Mouse (Mus musculus) heart, embryonic 15.5 days (tissue): ENCODE data around the gene Serpini2. TPM values are rescaled to one million over a fixed set of nuclear protein-coding genes. Genes with fewer than 3 reads are reported as not detected.
"Not testable (repeated sequence)": the region's sequence is repeated elsewhere in the genome, so short reads cannot be mapped to it uniquely, and the experiment has no call there.

Experiments used
- ATAC-seq: fragments of 200-750 bp; cut with Nextera tagmentation; replicated peaks from 2 replicates; pipeline ENCODE4 v1.8.0; 2017; ENCODE audit warnings: low read depth, moderate TSS enrichment; ENCODE audit not compliant: insufficient number of reproducible peaks, insufficient read depth, low FRiP score
- H3K27ac ChIP-seq: fragments of 300-500 bp; sonication (generic); 2 replicates; pipeline ENCODE4 v1.5.1; 2015; ENCODE audit warnings: mild to moderate bottlenecking, inconsistent platforms
- H3K27me3 ChIP-seq: fragments of 300-500 bp; sonication (generic); 2 replicates; pipeline ENCODE4 v1.6.1; 2015; ENCODE audit warnings: inconsistent platforms
- H3K36me3 ChIP-seq: fragments of 300-500 bp; sonication (generic); 2 replicates; pipeline ENCODE4 v1.6.1; 2015; ENCODE audit warnings: mild to moderate bottlenecking, inconsistent platforms
- H3K4me1 ChIP-seq: fragments of 300-500 bp; sonication (generic); replicated peaks from 2 replicates; pipeline ENCODE4 v1.6.1; 2015; ENCODE audit warnings: inconsistent platforms
- H3K4me2 ChIP-seq: fragments of 300-500 bp; sonication (generic); 2 replicates; pipeline ENCODE4 v1.6.1; 2015; ENCODE audit warnings: inconsistent platforms, mild to moderate bottlenecking, moderate library complexity
- H3K4me3 ChIP-seq: fragments of 300-500 bp; sonication (generic); 2 replicates; pipeline ENCODE4 v1.5.1; 2015; ENCODE audit warnings: mild to moderate bottlenecking, inconsistent platforms
- H3K9ac ChIP-seq: fragments of 300-500 bp; sonication (generic); 2 replicates; pipeline ENCODE4 v1.6.1; 2015; ENCODE audit warnings: mild to moderate bottlenecking, inconsistent platforms
- H3K9me3 ChIP-seq: fragments of 300-500 bp; sonication (generic); replicated peaks from 2 replicates; pipeline ENCODE4 v1.6.1; 2016; ENCODE audit warnings: inconsistent platforms
- WGBS: fragments of 180-500 bp; shearing (Covaris S2); methylation state at CpG from one replicate; pipeline ENCODE4 v1.1.7; 2015; ENCODE audit warnings: mixed read lengths; 5-methylcytosine and 5-hydroxymethylcytosine counted together
- polyA plus RNA-seq: library from polyadenylated mRNA; unstranded; fragments of >200 nt; fragmentation: Nextera tagmentation; extraction: Ambion mirVana; gene quantifications from 2 replicates; pipeline ENCODE4 v1.2.1, GENCODE M21; 2015

Gene Serpini2
- not detected in 2 replicates for polyA plus RNA-seq

- Histone ChIP-seq H3K9me3 (no peaks in the 10 kb centered on the region), H3K27me3 (no peaks in the 10 kb centered on the region), H3K4me3 (no peak within 1 kb of the TSS), H3K36me3 (no peaks in the 10 kb centered on the region), H3K9ac (no peak within 1 kb of the TSS), H3K27ac (no peak within 1 kb of the TSS), H3K4me1 (no peaks in the 10 kb centered on the region), H3K4me2 (no peak within 1 kb of the TSS)
- ATAC-seq, result no peak
- 81% methylated on average over 2 of the region's 2 CpGs for WGBS
These were observed at the start of gene Serpini2 for GRCm38 (mm10) chr3:75269978-75270377. TSS of gene Serpini2 (minus strand) at chr3:75270078.

- no peak for ATAC-seq
- Histone ChIP-seq H3K27me3 (no peaks in the 10 kb centered on the region), H3K27ac (no peak overlapping the region), H3K4me2 (no peak overlapping the region), H3K4me1 (no peaks in the 10 kb centered on the region), H3K9me3 (no peaks in the 10 kb centered on the region), H3K9ac (no peak overlapping the region), H3K4me3 (no peak overlapping the region), H3K36me3 (no peaks in the 10 kb centered on the region)
- 81% methylated on average over 4 of the region's 4 CpGs for WGBS
These were observed 39.0 kb upstream of the Serpini2 start for GRCm38 (mm10) chr3:75308861-75309260.

- Histone ChIP-seq H3K36me3 (no peaks in the 10 kb centered on the region), H3K9me3 (no peaks in the 10 kb centered on the region), H3K4me1 (no peaks in the 10 kb centered on the region), H3K27ac (no peak overlapping the region), H3K9ac (no peak overlapping the region), H3K27me3 (no peaks in the 10 kb centered on the region), H3K4me3 (no peak overlapping the region), H3K4me2 (no peak overlapping the region)
- ATAC-seq, result no peak
- WGBS, result 44% methylated on average over 3 of the region's 3 CpGs
These were observed 38.4 kb upstream of the Serpini2 start for GRCm38 (mm10) chr3:75308228-75308627.

GRCm38 (mm10) chr3:75305584-75305983, 35.7 kb upstream of the Serpini2 start:
- Histone ChIP-seq H3K4me3 (no peak overlapping the region), H3K27ac (no peak overlapping the region), H3K4me2 (no peak overlapping the region), H3K36me3 (no peaks in the 10 kb centered on the region), H3K4me1 (no peaks in the 10 kb centered on the region), H3K27me3 (no peaks in the 10 kb centered on the region), H3K9ac (no peak overlapping the region), H3K9me3 (no peaks in the 10 kb centered on the region)
- no peak for ATAC-seq
- 90% methylated on average over 3 of the region's 3 CpGs for WGBS

- Histone ChIP-seq H3K27ac (no peak overlapping the region), H3K4me2 (no peak overlapping the region), H3K9ac (no peak overlapping the region), H3K27me3 (no peaks in the 10 kb centered on the region), H3K36me3 (no peaks in the 10 kb centered on the region), H3K4me3 (no peak overlapping the region), H3K9me3 (no peaks in the 10 kb centered on the region), H3K4me1 (no peaks in the 10 kb centered on the region)
- WGBS, result 87% methylated on average over 5 of the region's 5 CpGs
- no peak for ATAC-seq
These were observed 34.7 kb upstream of the Serpini2 start for GRCm38 (mm10) chr3:75304621-75305020.

- Histone ChIP-seq H3K9me3 (no peaks in the 10 kb centered on the region), H3K4me2 (no peak overlapping the region), H3K27me3 (no peaks in the 10 kb centered on the region), H3K9ac (no peak overlapping the region), H3K4me3 (no peak overlapping the region), H3K36me3 (no peaks in the 10 kb centered on the region), H3K4me1 (no peaks in the 10 kb centered on the region), H3K27ac (no peak overlapping the region)
- 92% methylated on average over 2 of the region's 2 CpGs for WGBS
- ATAC-seq, result no peak
These were observed 31.2 kb upstream of the Serpini2 start for GRCm38 (mm10) chr3:75301072-75301471.

- not testable (repeated sequence) for H3K27ac ChIP-seq, H3K9ac ChIP-seq, H3K4me3 ChIP-seq, H3K36me3 ChIP-seq, H3K4me1 ChIP-seq, H3K27me3 ChIP-seq, H3K9me3 ChIP-seq, ATAC-seq, H3K4me2 ChIP-seq
- 93% methylated on average over 1 of the region's 1 CpGs for WGBS
These were observed 29.6 kb upstream of the Serpini2 start for GRCm38 (mm10) chr3:75299464-75299863.

GRCm38 (mm10) chr3:75297758-75298111, 27.9 kb upstream of the Serpini2 start:
- Histone ChIP-seq H3K4me1 (no peaks in the 10 kb centered on the region), H3K36me3 (no peaks in the 10 kb centered on the region), H3K4me2 (no peak overlapping the region), H3K27ac (no peak overlapping the region), H3K9me3 (no peaks in the 10 kb centered on the region), H3K4me3 (no peak overlapping the region), H3K27me3 (no peaks in the 10 kb centered on the region), H3K9ac (no peak overlapping the region)
- WGBS, result 42% methylated on average over 3 of the region's 3 CpGs
- no peak for ATAC-seq

- no peaks in the 10 kb centered on the region for H3K9me3 ChIP-seq
These were observed 27.3 kb upstream of the Serpini2 start for GRCm38 (mm10) chr3:75297026-75297757.

GRCm38 (mm10) chr3:75293243-75293642, 23.4 kb upstream of the Serpini2 start:
- Histone ChIP-seq H3K27me3 (no peaks in the 10 kb centered on the region), H3K27ac (no peak overlapping the region), H3K36me3 (no peaks in the 10 kb centered on the region), H3K9ac (no peak overlapping the region), H3K4me3 (no peak overlapping the region), H3K4me1 (no peaks in the 10 kb centered on the region), H3K9me3 (no peaks in the 10 kb centered on the region), H3K4me2 (no peak overlapping the region)
- no peak for ATAC-seq
- WGBS, result 80% methylated on average over 2 of the region's 2 CpGs

More at GRCm38 (mm10) chr3:75297026-75297757, 27.3 kb upstream of the Serpini2 start:
- WGBS, result 60% methylated on average over 2 of the region's 2 CpGs
- H3K4me3 ChIP-seq, result no peak overlapping the region
- no peaks in the 10 kb centered on the region for H3K4me1 ChIP-seq
- ATAC-seq, result no peak
- H3K9ac ChIP-seq, result no peak overlapping the region
- no peak overlapping the region for H3K4me2 ChIP-seq
- H3K27me3 ChIP-seq, result no peaks in the 10 kb centered on the region
- no peaks in the 10 kb centered on the region for H3K36me3 ChIP-seq
- H3K27ac ChIP-seq, result no peak overlapping the region

GRCm38 (mm10) chr3:75277455-75277854, 7.6 kb upstream of the Serpini2 start:
- Histone ChIP-seq H3K4me2 (no peak overlapping the region), H3K27ac (no peak overlapping the region), H3K27me3 (no peaks in the 10 kb centered on the region), H3K4me3 (no peak overlapping the region), H3K9me3 (no peaks in the 10 kb centered on the region), H3K36me3 (no peaks in the 10 kb centered on the region), H3K9ac (no peak overlapping the region), H3K4me1 (0 out of 2 replicates have a peak, but pooled peaks cover 3% of the 10 kb centered on the region)
- 70% methylated on average over 4 of the region's 4 CpGs for WGBS
- ATAC-seq, result no peak

GRCm38 (mm10) chr3:75276522-75276921, 6.6 kb upstream of the Serpini2 start:
- Histone ChIP-seq H3K4me3 (no peak overlapping the region), H3K4me2 (no peak overlapping the region), H3K9me3 (no peaks in the 10 kb centered on the region), H3K9ac (no peak overlapping the region), H3K4me1 (0 out of 2 replicates have a peak, but pooled peaks cover 3% of the 10 kb centered on the region), H3K27me3 (no peaks in the 10 kb centered on the region), H3K27ac (no peak overlapping the region), H3K36me3 (no peaks in the 10 kb centered on the region)
- no peak for ATAC-seq
- 80% methylated on average over 3 of the region's 3 CpGs for WGBS
